Comparison of ENCODE assay signal across 8 mouse cellular contexts in genomic region chr10:40258976-40259375, GRCm38 (mm10). TPM values are rescaled to one million over a fixed set of nuclear protein-coding genes. Genes with fewer than 3 reads are reported as not detected.
DNase-seq lines count a peak whose midpoint lies in the region; ATAC-seq and TF ChIP-seq lines count a peak whose summit lies in the region.

No protein-coding gene starts in this region.

- H3K9ac ChIP-seq in neural tube, embryonic 11.5 days (ENCODE audit: low read length), result no peak overlapping the region
- no peak overlapping the region; the same call in 1 of the 2 replicates for H3K9ac ChIP-seq in liver, embryonic 11.5 days (ENCODE audit: low read depth, low read length)
- H3K9ac ChIP-seq in midbrain, postnatal 0 days (replicated peaks; ENCODE audit: low read length, poor library complexity, severe bottlenecking), result no peak overlapping the region

- no peaks in the 10 kb centered on the region for H3K9me3 ChIP-seq in neural tube, embryonic 11.5 days (ENCODE audit: control insufficient read depth, low read length)
- H3K9me3 ChIP-seq in liver, embryonic 11.5 days (ENCODE audit: control insufficient read depth, low read length), result no peaks in the 10 kb centered on the region
- no peaks in the 10 kb centered on the region for H3K9me3 ChIP-seq in midbrain, postnatal 0 days (ENCODE audit: low read length)

- H3K4me3 ChIP-seq in neural tube, embryonic 11.5 days (ENCODE audit: low read depth, low read length), result no peak overlapping the region
- H3K4me3 ChIP-seq in liver, embryonic 11.5 days (ENCODE audit: low read depth, low read length), result no peak overlapping the region
- H3K4me3 ChIP-seq in midbrain, postnatal 0 days (ENCODE audit: low read depth, low read length), result no peak overlapping the region

- H3K27ac ChIP-seq in neural tube, embryonic 11.5 days (ENCODE audit: low read depth, low read length), result peak overlapping the region; percentile 39; the same call in 1 of the 2 replicates
- peak overlapping the region; percentile 95 for H3K27ac ChIP-seq in liver, embryonic 11.5 days (ENCODE audit: low read depth, low read length)
- peak overlapping the region; percentile 96; the same call in 1 of the 2 replicates for H3K27ac ChIP-seq in midbrain, postnatal 0 days (ENCODE audit: low read depth, low read length)

- H3K4me1 ChIP-seq in neural tube, embryonic 11.5 days (ENCODE audit: control insufficient read depth, insufficient read depth, low read length), result 0 out of 2 replicates have a peak, but pooled peaks cover 3% of the 10 kb centered on the region
- peaks cover 13% of the 10 kb centered on the region for H3K4me1 ChIP-seq in liver, embryonic 11.5 days (replicated peaks; ENCODE audit: control insufficient read depth, insufficient read depth, low read length)
- H3K4me1 ChIP-seq in midbrain, postnatal 0 days (ENCODE audit: insufficient read depth, low read length), result no peaks in the 10 kb centered on the region; the same call in 1 of the 2 replicates

- peak overlapping the region; percentile 77 for H3K4me2 ChIP-seq in neural tube, embryonic 11.5 days (ENCODE audit: low read depth)
- peak overlapping the region; percentile 75 for H3K4me2 ChIP-seq in liver, embryonic 11.5 days
- H3K4me2 ChIP-seq in midbrain, postnatal 0 days (ENCODE audit: low read depth, low read length, poor library complexity, severe bottlenecking), result peak overlapping the region; percentile 72

- no peak for ATAC-seq in neural tube, embryonic 11.5 days (ENCODE audit: insufficient read depth, low FRiP score, low TSS enrichment)
- no peak for ATAC-seq in liver, embryonic 11.5 days (replicated peaks; ENCODE audit: low FRiP score)
- ATAC-seq in midbrain, postnatal 0 days (ENCODE audit: low FRiP score), result no peak
- ATAC-seq in monocyte, adult 5-6 weeks (replicated peaks; ENCODE audit: insufficient number of reproducible peaks, low FRiP score, low TSS enrichment, poor library complexity, severe bottlenecking), result no peak

- H3K27me3 ChIP-seq in neural tube, embryonic 11.5 days (ENCODE audit: control insufficient read depth, insufficient read depth, low read length), result no peaks in the 10 kb centered on the region
- no peaks in the 10 kb centered on the region for H3K27me3 ChIP-seq in liver, embryonic 11.5 days (replicated peaks; ENCODE audit: control insufficient read depth, insufficient read depth, low read length)
- no peaks in the 10 kb centered on the region for H3K27me3 ChIP-seq in midbrain, postnatal 0 days (ENCODE audit: insufficient read depth, low read length)

- DNase-seq in neural tube, embryonic 11.5 days (ENCODE audit: low spot score), result no peak
- DNase-seq in neural tube, embryonic 10.5 days (ENCODE audit: extremely low spot score, low spot score), result no peak
- DNase-seq in cerebellum, adult 9-10 months, result peak; percentile 81
- peak; percentile 74 for DNase-seq in heart, adult 8-10 months (ENCODE audit: low spot score)
- peak; percentile 25 for DNase-seq in kidney, adult 11 months
- DNase-seq in liver, embryonic 11.5 days (ENCODE audit: low spot score), result no peak
- peak; percentile 84 for DNase-seq in midbrain, postnatal 0 days (ENCODE audit: low spot score)

- H3K36me3 ChIP-seq in neural tube, embryonic 11.5 days (ENCODE audit: control insufficient read depth, insufficient read depth, low read length), result no peaks in the 10 kb centered on the region
- H3K36me3 ChIP-seq in liver, embryonic 11.5 days (ENCODE audit: control insufficient read depth, insufficient read depth, low read length), result no peaks in the 10 kb centered on the region
- no peaks in the 10 kb centered on the region for H3K36me3 ChIP-seq in midbrain, postnatal 0 days (ENCODE audit: insufficient read depth, low read length)

- TF ChIP-seq CTCF in midbrain, postnatal 0 days (IDR thresholded peaks at IDR 0.05), result peak; percentile 85

- 12% methylated on average over 5 of the region's 5 CpGs for WGBS in neural tube, embryonic 11.5 days
- 3% methylated on average over 5 of the region's 5 CpGs for WGBS in liver, embryonic 11.5 days
- WGBS in midbrain, postnatal 0 days, result 7% methylated on average over 5 of the region's 5 CpGs

RNA-seq across cellular contexts. Expression of gene Gtf3c6, which starts 1.1 kb away (rescaled TPM):
- 137 and 141 TPM in 2 replicates for polyA plus RNA-seq in neural tube, embryonic 11.5 days (2014; fragmentation: Nextera tagmentation; extraction: Ambion mirVana)
- 10 to 100 TPM; 24.7 to 31.0 (median 25.1) TPM for total RNA-seq in heart, adult 8-10 months (2022)
- 89.0 and 117 TPM in 2 replicates for polyA plus RNA-seq in liver, embryonic 11.5 days (2014; fragmentation: Nextera tagmentation; extraction: Ambion mirVana)
- 25.6 and 28.9 TPM in 2 replicates for total RNA-seq in midbrain, postnatal 0 days (2014; rRNA removed)
- polyA plus RNA-seq in midbrain, postnatal 0 days (2015; fragmentation: Nextera tagmentation; extraction: Ambion mirVana), result 53.2 and 56.2 TPM in 2 replicates
- 59.3 to 82.5 TPM (median 81.6 TPM) in 3 replicates for total RNA-seq in monocyte, adult 5-6 weeks (2017)

RNA-seq across cellular contexts. Expression of gene Rpf2, which starts 12.1 kb away (rescaled TPM):
- 85.7 and 87.0 TPM in 2 replicates for polyA plus RNA-seq in neural tube, embryonic 11.5 days (2014; fragmentation: Nextera tagmentation; extraction: Ambion mirVana)
- total RNA-seq in heart, adult 8-10 months (2022), result 10 to 100 TPM; 10.4 to 15.2 (median 11.7) TPM
- 109 and 113 TPM in 2 replicates for polyA plus RNA-seq in liver, embryonic 11.5 days (2014; fragmentation: Nextera tagmentation; extraction: Ambion mirVana)
- total RNA-seq in midbrain, postnatal 0 days (2014; rRNA removed), result 18.7 and 22.7 TPM in 2 replicates
- 52.3 and 52.4 TPM in 2 replicates for polyA plus RNA-seq in midbrain, postnatal 0 days (2015; fragmentation: Nextera tagmentation; extraction: Ambion mirVana)
- 45.3 to 56.4 TPM (median 53.7 TPM) in 3 replicates for total RNA-seq in monocyte, adult 5-6 weeks (2017)

RNA-seq across cellular contexts. Expression of gene Amd1, which starts 43.0 kb away (rescaled TPM):
- 94.8 and 97.9 TPM in 2 replicates for polyA plus RNA-seq in neural tube, embryonic 11.5 days (2014; fragmentation: Nextera tagmentation; extraction: Ambion mirVana)
- total RNA-seq in heart, adult 8-10 months (2022), result 100 to 1,000 TPM in 3 of 4 experiments, 10 to 100 TPM in 1; 87.6 to 131 (median 118) TPM
- 130 and 136 TPM in 2 replicates for polyA plus RNA-seq in liver, embryonic 11.5 days (2014; fragmentation: Nextera tagmentation; extraction: Ambion mirVana)
- 53.2 and 54.6 TPM in 2 replicates for total RNA-seq in midbrain, postnatal 0 days (2014; rRNA removed)
- polyA plus RNA-seq in midbrain, postnatal 0 days (2015; fragmentation: Nextera tagmentation; extraction: Ambion mirVana), result 32.9 and 34.3 TPM in 2 replicates
- total RNA-seq in monocyte, adult 5-6 weeks (2017), result 78.0 to 100 TPM (median 91.1 TPM) in 3 replicates

Comparison
In these comparisons a context has a peak if more than half of its experiments do, and no peak if none do; other contexts are left out.
1. DNase-seq: peak in cerebellum, adult 9-10 months (single experiment), heart, adult 8-10 months (single experiment), kidney, adult 11 months (single experiment) and midbrain, postnatal 0 days (single experiment); none in neural tube, embryonic 11.5 days (single experiment), neural tube, embryonic 10.5 days (single experiment) and liver, embryonic 11.5 days (single experiment).
2. H3K27ac ChIP-seq: peak in every context shown above with its lines; median percentile 96 in midbrain, postnatal 0 days; 95 in liver, embryonic 11.5 days; 39 in neural tube, embryonic 11.5 days.
3. Peak in every context shown above with its lines, with median percentiles within 50 percentile points of each other: H3K4me2 ChIP-seq.